ENCODE assay signal across 14 mouse cellular contexts in the genomic region with DNA sequence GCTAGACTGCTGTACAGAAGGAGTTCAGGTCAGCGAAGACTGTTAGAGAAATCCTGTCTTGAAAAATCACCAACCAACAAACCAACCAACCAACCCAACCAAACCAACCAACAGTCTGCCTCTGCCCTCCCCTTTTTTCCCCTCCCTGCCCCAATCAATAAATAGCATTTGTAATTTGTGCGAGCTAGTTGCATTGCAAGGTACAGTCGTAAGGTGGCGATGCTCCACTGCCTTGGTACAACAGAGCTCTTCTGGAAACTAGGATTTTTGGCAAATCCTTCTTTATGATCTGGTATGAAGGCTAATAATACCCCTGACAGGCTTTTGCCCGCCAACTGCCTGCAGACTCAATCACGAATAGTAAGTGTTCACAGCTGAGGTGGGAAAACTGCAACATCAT. TPM values are rescaled to one million over a fixed set of nuclear protein-coding genes. Genes with fewer than 3 reads are reported as not detected.
DNase-seq lines count a peak whose midpoint lies in the region; ATAC-seq and TF ChIP-seq lines count a peak whose summit lies in the region.
"Had no signal": no experiment of that assay in that cellular context is flagged by ENCODE, and none has a peak within 500 bp of the region (broad histone marks: within the 10 kb centered on the region; RNA-seq: fewer than 3 reads in every experiment).

No protein-coding gene starts in this region.

- no peak overlapping the region for H3K9ac ChIP-seq in hindbrain, postnatal 0 days (replicated peaks; ENCODE audit: low read length)
- H3K9ac ChIP-seq in hindbrain, embryonic 11.5 days (ENCODE audit: low read depth, low read length): no peak overlapping the region
- H3K9ac ChIP-seq in midbrain, postnatal 0 days (replicated peaks; ENCODE audit: low read length, poor library complexity, severe bottlenecking): no peak overlapping the region
- no peak overlapping the region for H3K9ac ChIP-seq in midbrain, embryonic 13.5 days (replicated peaks)
- H3K9ac ChIP-seq in stomach, postnatal 0 days (ENCODE audit: low read length): no peak overlapping the region
- H3K9ac ChIP-seq: hindbrain, embryonic 13.5 days; limb, embryonic 13.5 days; neural tube, embryonic 12.5 days had no signal

- no peaks in the 10 kb centered on the region for H3K4me1 ChIP-seq in hindbrain, postnatal 0 days (ENCODE audit: insufficient read depth, low read length)
- no peaks in the 10 kb centered on the region for H3K4me1 ChIP-seq in hindbrain, embryonic 11.5 days (replicated peaks; ENCODE audit: control insufficient read depth, insufficient read depth, low read length)
- no peaks in the 10 kb centered on the region for H3K4me1 ChIP-seq in midbrain, postnatal 0 days (ENCODE audit: insufficient read depth, low read length)
- no peaks in the 10 kb centered on the region for H3K4me1 ChIP-seq in midbrain, embryonic 13.5 days (replicated peaks)
- no peaks in the 10 kb centered on the region for H3K4me1 ChIP-seq in stomach, postnatal 0 days (replicated peaks; ENCODE audit: control insufficient read depth, insufficient read depth)
- H3K4me1 ChIP-seq: hindbrain, embryonic 13.5 days; limb, embryonic 13.5 days; neural tube, embryonic 12.5 days had no signal

- no peak overlapping the region for H3K4me3 ChIP-seq in hindbrain, postnatal 0 days (ENCODE audit: low read length)
- H3K4me3 ChIP-seq in hindbrain, embryonic 11.5 days (ENCODE audit: low read depth, low read length): no peak overlapping the region
- H3K4me3 ChIP-seq in midbrain, postnatal 0 days (ENCODE audit: low read depth, low read length): no peak overlapping the region
- H3K4me3 ChIP-seq in midbrain, embryonic 13.5 days (replicated peaks): no peak overlapping the region
- H3K4me3 ChIP-seq in stomach, postnatal 0 days (ENCODE audit: low read depth, low read length): no peak overlapping the region
- H3K4me3 ChIP-seq: hindbrain, embryonic 13.5 days; limb, embryonic 13.5 days; neural tube, embryonic 12.5 days had no signal

- TF ChIP-seq EP300 in stomach, postnatal 0 days (optimal IDR thresholded peaks at IDR 0.05): no peak

- DNase-seq in hindbrain, postnatal 0 days (ENCODE audit: low spot score): peak; percentile 4
- no peak for DNase-seq in hindbrain, embryonic 11.5 days (ENCODE audit: low spot score)
- DNase-seq in midbrain, postnatal 0 days (ENCODE audit: low spot score): no peak
- peak; percentile 30 to 36 for DNase-seq in cerebellum, postnatal 10 days
- DNase-seq in stomach, postnatal 0 days (ENCODE audit: low spot score): no peak
- no peak for DNase-seq in gastrocnemius, postnatal 10 days
- DNase-seq: heart, adult 11 months; kidney, postnatal 14 days had no signal

- 61% methylated on average over 6 of the region's 6 CpGs for WGBS in hindbrain, postnatal 0 days
- 63% methylated on average over 6 of the region's 6 CpGs for WGBS in hindbrain, embryonic 11.5 days
- 51% methylated on average over 6 of the region's 6 CpGs for WGBS in midbrain, postnatal 0 days
- WGBS in midbrain, embryonic 13.5 days: 60% methylated on average over 6 of the region's 6 CpGs
- 56% methylated on average over 6 of the region's 6 CpGs for WGBS in stomach, postnatal 0 days

- H3K4me2 ChIP-seq in hindbrain, postnatal 0 days (ENCODE audit: low read depth, low read length): no peak overlapping the region
- H3K4me2 ChIP-seq in hindbrain, embryonic 11.5 days (replicated peaks; ENCODE audit: low read depth, low read length): no peak overlapping the region
- no peak overlapping the region for H3K4me2 ChIP-seq in midbrain, postnatal 0 days (ENCODE audit: low read depth, low read length, poor library complexity, severe bottlenecking)
- no peak overlapping the region for H3K4me2 ChIP-seq in midbrain, embryonic 13.5 days (replicated peaks)
- no peak overlapping the region for H3K4me2 ChIP-seq in stomach, postnatal 0 days (replicated peaks; ENCODE audit: low read depth)
- H3K4me2 ChIP-seq: hindbrain, embryonic 13.5 days; limb, embryonic 13.5 days; neural tube, embryonic 12.5 days had no signal

- no peaks in the 10 kb centered on the region for H3K36me3 ChIP-seq in hindbrain, postnatal 0 days (ENCODE audit: insufficient read depth, low read length)
- H3K36me3 ChIP-seq in hindbrain, embryonic 11.5 days (ENCODE audit: control insufficient read depth, insufficient read depth, low read length): no peaks in the 10 kb centered on the region
- H3K36me3 ChIP-seq in midbrain, postnatal 0 days (ENCODE audit: insufficient read depth, low read length): no peaks in the 10 kb centered on the region
- H3K36me3 ChIP-seq in midbrain, embryonic 13.5 days: no peaks in the 10 kb centered on the region
- no peaks in the 10 kb centered on the region for H3K36me3 ChIP-seq in stomach, postnatal 0 days (ENCODE audit: control insufficient read depth, insufficient read depth, low read length)
- H3K36me3 ChIP-seq: hindbrain, embryonic 13.5 days; limb, embryonic 13.5 days; neural tube, embryonic 12.5 days had no signal

- no peaks in the 10 kb centered on the region for H3K9me3 ChIP-seq in hindbrain, postnatal 0 days (ENCODE audit: low read length)
- H3K9me3 ChIP-seq in hindbrain, embryonic 11.5 days (ENCODE audit: control insufficient read depth, low read length): no peaks in the 10 kb centered on the region
- no peaks in the 10 kb centered on the region for H3K9me3 ChIP-seq in midbrain, postnatal 0 days (ENCODE audit: low read length)
- H3K9me3 ChIP-seq in midbrain, embryonic 13.5 days: no peaks in the 10 kb centered on the region
- no peaks in the 10 kb centered on the region for H3K9me3 ChIP-seq in stomach, postnatal 0 days (ENCODE audit: control insufficient read depth, low read length)
- H3K9me3 ChIP-seq: hindbrain, embryonic 13.5 days; limb, embryonic 13.5 days; neural tube, embryonic 12.5 days had no signal

- H3K27me3 ChIP-seq in hindbrain, postnatal 0 days (ENCODE audit: insufficient read depth, low read length): no peaks in the 10 kb centered on the region
- H3K27me3 ChIP-seq in hindbrain, embryonic 11.5 days (ENCODE audit: control insufficient read depth, insufficient read depth, low read length): no peaks in the 10 kb centered on the region
- no peaks in the 10 kb centered on the region for H3K27me3 ChIP-seq in midbrain, postnatal 0 days (ENCODE audit: insufficient read depth, low read length)
- H3K27me3 ChIP-seq in midbrain, embryonic 13.5 days: no peaks in the 10 kb centered on the region
- H3K27me3 ChIP-seq in stomach, postnatal 0 days (ENCODE audit: control insufficient read depth, insufficient read depth, low read length): no peaks in the 10 kb centered on the region
- H3K27me3 ChIP-seq: hindbrain, embryonic 13.5 days; limb, embryonic 13.5 days; neural tube, embryonic 12.5 days had no signal

- no peak overlapping the region for H3K27ac ChIP-seq in hindbrain, postnatal 0 days
- H3K27ac ChIP-seq in hindbrain, embryonic 11.5 days (ENCODE audit: low read depth, low read length): no peak overlapping the region
- H3K27ac ChIP-seq in midbrain, postnatal 0 days (ENCODE audit: low read depth, low read length): no peak overlapping the region
- H3K27ac ChIP-seq in midbrain, embryonic 13.5 days: no peak overlapping the region
- no peak overlapping the region for H3K27ac ChIP-seq in stomach, postnatal 0 days (replicated peaks)
- H3K27ac ChIP-seq: hindbrain, embryonic 13.5 days; limb, embryonic 13.5 days; neural tube, embryonic 12.5 days had no signal

- ATAC-seq in hindbrain, postnatal 0 days: no peak
- ATAC-seq in hindbrain, embryonic 11.5 days (ENCODE audit: low FRiP score): no peak
- no peak for ATAC-seq in midbrain, postnatal 0 days (ENCODE audit: low FRiP score)
- no peak for ATAC-seq in midbrain, embryonic 13.5 days
- ATAC-seq in stomach, postnatal 0 days (ENCODE audit: low FRiP score, low TSS enrichment): no peak

- peak; percentile 32; the same call in 1 of the 2 replicates for TF ChIP-seq CTCF in hindbrain, postnatal 0 days (IDR thresholded peaks at IDR 0.05; ENCODE audit: low read depth)
- peak; percentile 46 for TF ChIP-seq CTCF in midbrain, postnatal 0 days (IDR thresholded peaks at IDR 0.05)
- peak; percentile 46 for TF ChIP-seq CTCF in stomach, postnatal 0 days (IDR thresholded peaks at IDR 0.05; ENCODE audit: low read depth)

RNA-seq across cellular contexts. Expression of gene Prkx, which starts 16.0 kb away (rescaled TPM):
- total RNA-seq in hindbrain, postnatal 0 days (2014; rRNA removed): 18.3 TPM in 2 replicates
- polyA plus RNA-seq in hindbrain, postnatal 0 days (2015; fragmentation: Nextera tagmentation; extraction: Ambion mirVana): 17.1 and 17.3 TPM in 2 replicates
- polyA plus RNA-seq in hindbrain, embryonic 11.5 days (2014; fragmentation: Nextera tagmentation; extraction: Ambion mirVana): 21.2 and 22.2 TPM in 2 replicates
- total RNA-seq in midbrain, postnatal 0 days (2014; rRNA removed): 23.0 and 23.1 TPM in 2 replicates
- 14.6 and 16.0 TPM in 2 replicates for polyA plus RNA-seq in midbrain, postnatal 0 days (2015; fragmentation: Nextera tagmentation; extraction: Ambion mirVana)
- polyA plus RNA-seq in midbrain, embryonic 13.5 days (2015; fragmentation: Nextera tagmentation; extraction: Ambion mirVana): 27.2 and 27.9 TPM in 2 replicates
- 11.9 and 12.6 TPM in 2 replicates for polyA plus RNA-seq in stomach, postnatal 0 days (2015; fragmentation: Nextera tagmentation; extraction: Ambion mirVana)
- total RNA-seq in gastrocnemius, postnatal 10 days (2021): 1 to 10 TPM; 4.7 to 5.5 TPM

RNA-seq across cellular contexts. Expression of gene Pbsn, which starts 41.4 kb away (rescaled TPM):
- not detected in 2 replicates for total RNA-seq in hindbrain, postnatal 0 days (2014; rRNA removed)
- not detected in 2 replicates for polyA plus RNA-seq in hindbrain, postnatal 0 days (2015; fragmentation: Nextera tagmentation; extraction: Ambion mirVana)
- not detected in 2 replicates for polyA plus RNA-seq in hindbrain, embryonic 11.5 days (2014; fragmentation: Nextera tagmentation; extraction: Ambion mirVana)
- total RNA-seq in midbrain, postnatal 0 days (2014; rRNA removed): not detected in 2 replicates
- not detected in 2 replicates for polyA plus RNA-seq in midbrain, postnatal 0 days (2015; fragmentation: Nextera tagmentation; extraction: Ambion mirVana)
- not detected in 2 replicates for polyA plus RNA-seq in midbrain, embryonic 13.5 days (2015; fragmentation: Nextera tagmentation; extraction: Ambion mirVana)
- polyA plus RNA-seq in stomach, postnatal 0 days (2015; fragmentation: Nextera tagmentation; extraction: Ambion mirVana): not detected in 2 replicates
- total RNA-seq in gastrocnemius, postnatal 10 days (2021): not detected
- total RNA-seq: megakaryocyte, adult 5-6 weeks had no signal
- polyA plus RNA-seq: hindbrain, embryonic 13.5 days; limb, embryonic 13.5 days; neural tube, embryonic 12.5 days; thymus, postnatal 0 days had no signal

RNA-seq across cellular contexts. Expression of gene Gm14744, which starts 52.5 kb away (rescaled TPM):
- not detected in 2 replicates for total RNA-seq in hindbrain, postnatal 0 days (2014; rRNA removed)
- not detected in 2 replicates for polyA plus RNA-seq in hindbrain, postnatal 0 days (2015; fragmentation: Nextera tagmentation; extraction: Ambion mirVana)
- not detected in 2 replicates for polyA plus RNA-seq in hindbrain, embryonic 11.5 days (2014; fragmentation: Nextera tagmentation; extraction: Ambion mirVana)
- not detected in 2 replicates for total RNA-seq in midbrain, postnatal 0 days (2014; rRNA removed)
- polyA plus RNA-seq in midbrain, postnatal 0 days (2015; fragmentation: Nextera tagmentation; extraction: Ambion mirVana): not detected in 2 replicates
- polyA plus RNA-seq in midbrain, embryonic 13.5 days (2015; fragmentation: Nextera tagmentation; extraction: Ambion mirVana): not detected in 2 replicates
- polyA plus RNA-seq in stomach, postnatal 0 days (2015; fragmentation: Nextera tagmentation; extraction: Ambion mirVana): not detected in 2 replicates
- not detected for total RNA-seq in gastrocnemius, postnatal 10 days (2021)
- total RNA-seq: megakaryocyte, adult 5-6 weeks had no signal
- polyA plus RNA-seq: hindbrain, embryonic 13.5 days; limb, embryonic 13.5 days; neural tube, embryonic 12.5 days; thymus, postnatal 0 days had no signal

Comparison
In these comparisons a context has a peak if more than half of its experiments do, and no peak if none do; other contexts are left out.
1. DNase-seq: peak in hindbrain, postnatal 0 days (single experiment) and cerebellum, postnatal 10 days (2 of 2); none in hindbrain, embryonic 11.5 days (single experiment), midbrain, postnatal 0 days (single experiment), stomach, postnatal 0 days (single experiment) and gastrocnemius, postnatal 10 days (single experiment).
2. Peak in every context shown above with its lines, with median percentiles within 50 percentile points of each other: CTCF ChIP-seq.